Mouse (Mus musculus) midbrain, embryonic 13.5 days (tissue): ENCODE measurements around the gene Kcnh4. TPM values are rescaled to one million over a fixed set of nuclear protein-coding genes. Genes with fewer than 3 reads are reported as not detected.
A peak's percentile ranks its signal among the peaks of the same experiment; 100 is the strongest.

ENCODE experiments used
- ATAC-seq: fragments of 200-750 bp; cut with Nextera tagmentation; 2 replicates; pipeline ENCODE4 v1.8.0; 2017; ENCODE audit warnings: mild to moderate bottlenecking, moderate TSS enrichment, moderate library complexity
- H3K27ac ChIP-seq: fragments of 300-500 bp; sonication (generic); 2 replicates; pipeline ENCODE4 v1.5.1; 2015; ENCODE audit warnings: inconsistent platforms, mild to moderate bottlenecking, moderate library complexity
- H3K27me3 ChIP-seq: fragments of 300-500 bp; sonication (generic); 2 replicates; pipeline ENCODE4 v1.6.1; 2015; ENCODE audit warnings: mild to moderate bottlenecking, inconsistent platforms
- H3K36me3 ChIP-seq: fragments of 300-500 bp; sonication (generic); 2 replicates; pipeline ENCODE4 v1.6.1; 2015; ENCODE audit warnings: mild to moderate bottlenecking, inconsistent platforms
- H3K4me1 ChIP-seq: fragments of 300-500 bp; sonication (generic); replicated peaks from 2 replicates; pipeline ENCODE4 v1.6.1; 2015; ENCODE audit warnings: inconsistent platforms
- H3K4me2 ChIP-seq: fragments of 300-500 bp; sonication (generic); replicated peaks from 2 replicates; pipeline ENCODE4 v1.6.1; 2015; ENCODE audit warnings: moderate library complexity, mild to moderate bottlenecking, inconsistent platforms
- H3K4me3 ChIP-seq: fragments of 300-500 bp; sonication (generic); replicated peaks from 2 replicates; pipeline ENCODE4 v1.5.1; 2015; ENCODE audit warnings: mild to moderate bottlenecking, inconsistent platforms
- H3K9ac ChIP-seq: fragments of 300-500 bp; sonication (generic); replicated peaks from 2 replicates; pipeline ENCODE4 v1.6.1; 2015; ENCODE audit warnings: mild to moderate bottlenecking, inconsistent platforms
- H3K9me3 ChIP-seq: fragments of 300-500 bp; sonication (generic); 2 replicates; pipeline ENCODE4 v1.6.1; 2016; ENCODE audit warnings: mild to moderate bottlenecking, inconsistent platforms
- WGBS: fragments of 180-500 bp; shearing (Covaris S2); methylation state at CpG from one replicate; pipeline ENCODE4 v1.1.7; 2015; 5-methylcytosine and 5-hydroxymethylcytosine counted together
- polyA plus RNA-seq: library from polyadenylated mRNA; unstranded; fragments of >200 nt; fragmentation: Nextera tagmentation; extraction: Ambion mirVana; gene quantifications from 2 replicates; pipeline ENCODE4 v1.2.1, GENCODE M21; 2015

Kcnh4 gene
- polyA plus RNA-seq, 1 experiment from 2014 or later = 8.4 TPM

GRCm38 (mm10) chr11:100758707-100759610, 783 bp downstream of the Kcnh4 start:
- peak overlapping the region; percentile 77 for H3K9ac ChIP-seq
- H3K4me3 ChIP-seq = peak overlapping the region; percentile 60
- H3K4me2 ChIP-seq = peak overlapping the region; percentile 80
- under 1% methylated on average over 33 of the region's 35 CpGs for WGBS
- ATAC-seq = peak; percentile 71
- H3K9me3 ChIP-seq = no peaks in the 10 kb centered on the region
- peaks cover 11% of the 10 kb centered on the region; the same call in 1 of the 2 replicates for H3K27me3 ChIP-seq
- peaks cover 30% of the 10 kb centered on the region for H3K4me1 ChIP-seq
- H3K36me3 ChIP-seq = peaks cover 25% of the 10 kb centered on the region
- H3K27ac ChIP-seq = peak overlapping the region; percentile 66

DNA sequence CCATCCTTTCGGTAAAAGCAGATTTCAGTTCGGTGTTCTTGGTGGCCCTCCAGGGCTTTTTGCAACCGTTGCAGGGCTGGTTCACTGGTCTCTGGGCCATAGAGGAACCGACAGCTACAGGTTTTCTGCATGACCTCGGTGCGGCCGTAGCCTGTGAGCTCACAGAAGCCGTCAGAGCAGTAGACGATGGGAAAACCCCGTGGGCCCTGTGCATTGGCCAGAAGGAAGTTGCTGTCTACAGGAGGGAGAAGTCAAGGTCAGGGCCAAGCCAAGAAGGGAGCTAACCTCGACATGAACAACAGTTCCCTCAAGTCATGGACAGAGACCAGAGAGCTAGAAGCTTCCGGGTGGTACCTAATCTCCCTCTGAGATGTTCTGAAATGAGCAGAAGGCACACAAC, 2.2 kb downstream of the Kcnh4 start:
- WGBS = 92% methylated on average over 12 of the region's 12 CpGs
- Histone ChIP-seq H3K36me3 (peaks cover 26% of the 10 kb centered on the region), H3K4me3 (no peak overlapping the region), H3K27me3 (peaks cover 9% of the 10 kb centered on the region; the same call in 1 of the 2 replicates), H3K4me1 (peaks cover 30% of the 10 kb centered on the region), H3K27ac (no peak overlapping the region), H3K4me2 (peak overlapping the region; percentile 80), H3K9me3 (no peaks in the 10 kb centered on the region), H3K9ac (no peak overlapping the region)
- no peak for ATAC-seq

GRCm38 (mm10) chr11:100756476-100756875, 3.3 kb downstream of the Kcnh4 start:
- H3K4me3 ChIP-seq = no peak overlapping the region
- H3K27me3 ChIP-seq = 0 out of 2 replicates have a peak, but pooled peaks cover 5% of the 10 kb centered on the region
- ATAC-seq = no peak
- no peak overlapping the region for H3K27ac ChIP-seq
- H3K9me3 ChIP-seq = no peaks in the 10 kb centered on the region
- no peak overlapping the region for H3K4me2 ChIP-seq
- no peak overlapping the region for H3K9ac ChIP-seq
- H3K4me1 ChIP-seq = peaks cover 28% of the 10 kb centered on the region
- 68% methylated on average over 6 of the region's 6 CpGs for WGBS
- peaks cover 34% of the 10 kb centered on the region for H3K36me3 ChIP-seq

DNA sequence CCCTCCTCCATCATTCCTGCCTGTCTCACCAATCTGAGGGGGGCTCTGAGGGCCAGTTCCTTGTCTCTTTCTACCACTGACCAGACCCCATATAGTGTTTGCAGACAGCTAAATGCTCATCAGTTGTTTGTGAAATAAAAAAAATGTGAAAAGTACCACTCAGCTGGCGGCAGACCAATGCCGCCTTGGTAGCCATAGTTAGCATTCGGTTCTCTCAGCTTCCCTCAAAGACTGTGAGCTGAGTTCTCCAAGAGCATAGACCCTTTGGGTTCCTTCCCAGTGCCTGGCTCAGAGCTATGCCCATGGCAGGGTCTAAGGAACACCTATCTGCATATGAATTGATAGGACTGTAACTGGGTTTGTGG, 5.1 kb downstream of the Kcnh4 start:
- Histone ChIP-seq H3K9me3 (no peaks in the 10 kb centered on the region), H3K4me3 (no peak overlapping the region), H3K4me1 (peaks cover 18% of the 10 kb centered on the region), H3K27ac (no peak overlapping the region), H3K4me2 (no peak overlapping the region), H3K27me3 (peaks cover 3% of the 10 kb centered on the region), H3K9ac (no peak overlapping the region), H3K36me3 (peaks cover 49% of the 10 kb centered on the region)
- 92% methylated on average over 3 of the region's 3 CpGs for WGBS
- no peak for ATAC-seq

DNA sequence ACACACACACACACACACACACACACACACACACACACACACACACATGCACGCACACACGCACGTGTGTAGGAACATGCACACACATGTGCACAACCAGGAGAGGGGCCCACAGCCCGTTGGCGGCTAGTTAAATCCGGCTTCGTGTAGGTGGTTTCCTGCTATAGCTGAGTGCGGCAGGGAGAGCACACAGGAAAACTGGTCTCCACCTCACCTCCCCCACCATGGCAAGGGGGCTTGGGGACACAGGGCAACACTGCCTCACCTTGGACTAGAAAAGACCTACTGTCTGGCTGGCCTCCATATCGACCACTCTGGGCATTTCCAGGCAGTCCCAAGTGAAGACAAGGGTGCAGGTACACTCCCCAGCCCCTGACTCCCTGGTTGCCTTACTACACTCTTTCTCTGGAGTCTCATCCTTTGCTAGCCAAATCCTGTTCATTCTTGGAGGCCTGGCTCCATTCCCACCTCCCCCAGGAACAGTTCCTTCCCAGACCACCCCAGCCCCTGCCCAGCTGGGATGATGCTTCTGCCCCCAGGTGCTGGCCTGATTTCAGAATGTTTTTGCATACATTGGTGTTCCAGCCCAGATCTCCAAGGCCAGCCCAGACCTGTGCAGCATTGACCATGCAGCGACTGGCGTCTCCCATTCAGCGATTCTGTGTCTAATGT, 5.6 kb downstream of the Kcnh4 start:
- no peak overlapping the region for H3K4me3 ChIP-seq
- 88% methylated on average over 11 of the region's 12 CpGs for WGBS

GRCm38 (mm10) chr11:100752294-100752693, 7.4 kb downstream of the Kcnh4 start:
- Histone ChIP-seq H3K9me3 (no peaks in the 10 kb centered on the region), H3K4me1 (no peaks in the 10 kb centered on the region), H3K27ac (no peak overlapping the region), H3K36me3 (peaks cover 54% of the 10 kb centered on the region), H3K4me2 (no peak overlapping the region), H3K9ac (no peak overlapping the region), H3K27me3 (peaks cover 10% of the 10 kb centered on the region), H3K4me3 (no peak overlapping the region)
- 50% methylated on average over 10 of the region's 10 CpGs for WGBS
- ATAC-seq = no peak

More for the DNA sequence above, 5.6 kb downstream of the Kcnh4 start:
- no peak overlapping the region for H3K4me2 ChIP-seq
- no peak overlapping the region for H3K9ac ChIP-seq
- no peak overlapping the region for H3K27ac ChIP-seq
- H3K9me3 ChIP-seq = no peaks in the 10 kb centered on the region
- ATAC-seq = no peak
- H3K36me3 ChIP-seq = peaks cover 54% of the 10 kb centered on the region
- peaks cover 8% of the 10 kb centered on the region for H3K27me3 ChIP-seq
- H3K4me1 ChIP-seq = peaks cover 13% of the 10 kb centered on the region; the same call in 1 of the 2 replicates

DNA sequence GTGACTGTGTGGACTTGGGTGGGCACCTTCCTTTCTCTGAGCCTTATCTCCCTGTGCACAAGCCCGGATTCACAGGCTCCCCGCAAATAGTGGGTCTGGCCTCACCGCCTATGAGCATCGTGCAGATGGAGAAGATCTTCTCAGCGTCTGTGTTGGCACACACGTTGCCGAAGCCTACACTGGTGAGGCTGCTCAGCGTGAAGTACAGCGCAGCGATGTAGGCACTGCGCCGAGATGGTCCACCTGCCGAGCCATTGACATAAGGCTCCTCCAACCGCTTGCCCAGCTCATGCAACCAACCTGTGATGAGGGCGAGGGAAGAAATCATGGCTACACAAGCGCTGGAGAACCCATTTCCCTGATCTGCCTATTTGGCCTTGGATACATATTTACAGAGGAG, 9.6 kb downstream of the Kcnh4 start:
- Histone ChIP-seq H3K36me3 (peaks cover 52% of the 10 kb centered on the region), H3K4me3 (no peak overlapping the region), H3K4me1 (no peaks in the 10 kb centered on the region), H3K27me3 (peaks cover 10% of the 10 kb centered on the region), H3K27ac (no peak overlapping the region), H3K4me2 (no peak overlapping the region), H3K9ac (no peak overlapping the region), H3K9me3 (no peaks in the 10 kb centered on the region)
- 92% methylated on average over 16 of the region's 16 CpGs for WGBS
- no peak for ATAC-seq

DNA sequence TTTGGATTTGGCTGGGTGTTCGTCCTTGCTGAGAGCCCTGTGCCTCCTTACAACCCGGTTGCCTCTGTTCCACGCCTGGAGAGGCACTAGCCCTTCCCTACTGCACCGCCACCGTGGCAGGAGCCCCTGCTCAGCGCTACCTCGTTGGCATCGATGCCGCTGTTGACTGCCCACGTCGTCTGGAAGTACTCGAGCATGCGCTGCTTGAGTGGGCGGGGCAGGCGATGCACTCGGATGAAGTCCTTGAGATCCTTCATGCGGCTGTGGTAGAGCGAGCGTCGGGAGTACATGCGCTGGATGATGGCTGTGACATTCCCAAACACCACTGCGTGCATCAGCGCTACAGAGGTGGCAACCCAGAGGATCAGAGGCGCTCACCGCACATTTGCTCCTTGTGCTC, 10.3 kb downstream of the Kcnh4 start:
- Histone ChIP-seq H3K36me3 (peaks cover 46% of the 10 kb centered on the region), H3K27ac (no peak overlapping the region), H3K9me3 (no peaks in the 10 kb centered on the region), H3K4me3 (no peak overlapping the region), H3K9ac (no peak overlapping the region), H3K27me3 (peaks cover 10% of the 10 kb centered on the region), H3K4me1 (no peaks in the 10 kb centered on the region), H3K4me2 (no peak overlapping the region)
- ATAC-seq = no peak
- WGBS = 52% methylated on average over 25 of the region's 25 CpGs

DNA sequence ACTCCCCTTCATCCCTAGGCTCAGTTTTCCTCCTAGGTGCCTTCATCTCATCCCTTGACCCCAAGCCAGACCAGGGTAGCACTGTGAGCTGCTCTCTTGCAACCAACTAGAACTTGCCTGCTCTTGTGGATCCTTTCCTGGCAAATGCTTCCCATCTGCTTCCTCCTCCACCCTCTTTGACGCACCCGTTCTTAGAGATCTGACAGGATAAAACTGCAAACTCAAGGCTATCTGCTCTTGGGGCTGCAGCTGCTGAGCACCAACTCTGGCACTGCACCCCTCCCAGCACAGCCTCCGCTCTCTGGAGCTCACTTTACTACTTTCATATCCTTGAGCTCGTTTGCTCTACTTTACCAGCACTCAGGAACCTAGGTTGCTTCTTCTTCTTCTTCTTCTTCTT, 11.1 kb downstream of the Kcnh4 start:
- no peak overlapping the region for H3K4me2 ChIP-seq
- no peaks in the 10 kb centered on the region for H3K9me3 ChIP-seq
- H3K4me1 ChIP-seq = no peaks in the 10 kb centered on the region
- no peak for ATAC-seq
- peaks cover 10% of the 10 kb centered on the region for H3K27me3 ChIP-seq
- H3K9ac ChIP-seq = no peak overlapping the region
- H3K36me3 ChIP-seq = peaks cover 46% of the 10 kb centered on the region
- no peak overlapping the region for H3K4me3 ChIP-seq
- H3K27ac ChIP-seq = no peak overlapping the region
- 95% methylated on average over 4 of the region's 4 CpGs for WGBS

- peaks cover 50% of the 10 kb centered on the region for H3K36me3 ChIP-seq
- H3K9me3 ChIP-seq = no peaks in the 10 kb centered on the region
- ATAC-seq = no peak
Measured at GRCm38 (mm10) chr11:100747114-100747513, 12.6 kb downstream of the Kcnh4 start.

GRCm38 (mm10) chr11:100746546-100746945, 13.2 kb downstream of the Kcnh4 start:
- ATAC-seq = no peak
- Histone ChIP-seq H3K27me3 (peaks cover 10% of the 10 kb centered on the region), H3K36me3 (peaks cover 48% of the 10 kb centered on the region), H3K27ac (no peak overlapping the region), H3K4me3 (no peak overlapping the region), H3K9ac (no peak overlapping the region), H3K4me1 (no peaks in the 10 kb centered on the region), H3K9me3 (no peaks in the 10 kb centered on the region), H3K4me2 (no peak overlapping the region)
- 86% methylated on average over 10 of the region's 10 CpGs for WGBS

More at GRCm38 (mm10) chr11:100747114-100747513, 12.6 kb downstream of the Kcnh4 start:
- no peak overlapping the region for H3K4me2 ChIP-seq
- H3K9ac ChIP-seq = no peak overlapping the region
- H3K27ac ChIP-seq = no peak overlapping the region
- H3K4me1 ChIP-seq = no peaks in the 10 kb centered on the region
- H3K27me3 ChIP-seq = peaks cover 10% of the 10 kb centered on the region
- 79% methylated on average over 5 of the region's 5 CpGs for WGBS
- no peak overlapping the region for H3K4me3 ChIP-seq

DNA sequence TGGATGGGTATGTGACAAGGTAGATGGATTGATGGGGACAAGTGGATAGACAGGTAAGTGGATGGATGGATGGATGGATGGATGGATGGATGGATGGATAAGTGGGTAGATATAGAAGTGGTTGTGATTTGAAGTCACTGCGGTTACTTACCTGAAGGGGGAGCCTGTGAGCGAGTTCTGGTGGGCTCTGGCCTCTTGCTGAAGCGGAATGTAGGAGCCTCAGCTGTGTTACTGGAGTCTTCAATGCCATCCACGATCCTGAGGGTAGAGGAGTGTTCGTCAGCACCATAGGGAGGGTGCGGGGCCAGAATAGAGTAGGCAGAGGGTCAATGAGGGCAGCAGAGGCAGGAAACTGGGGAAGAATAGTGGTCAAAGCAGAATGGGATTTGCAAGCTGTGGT, 14.7 kb downstream of the Kcnh4 start:
- Histone ChIP-seq H3K9me3 (no peaks in the 10 kb centered on the region), H3K27me3 (peaks cover 14% of the 10 kb centered on the region), H3K27ac (no peak overlapping the region), H3K4me1 (no peaks in the 10 kb centered on the region), H3K4me2 (no peak overlapping the region), H3K4me3 (no peak overlapping the region), H3K36me3 (peaks cover 42% of the 10 kb centered on the region), H3K9ac (no peak overlapping the region)
- peak; percentile 67; the same call in 1 of the 2 replicates for ATAC-seq
- 19% methylated on average over 6 of the region's 6 CpGs for WGBS
